Mouse (Mus musculus) mesoderm, embryonic 11.5 days (tissue): ENCODE results near the gene Sec22a.
A peak's percentile ranks its signal among the peaks of the same experiment; 100 is the strongest.

ENCODE experiments used
- DNase-seq: peaks from one replicate; pipeline ENCODE4 v3.0.0-alpha.2; 2012; ENCODE audit warnings: low read depth, low spot score

The Sec22a gene

GRCm38 (mm10) chr16:35363150-35364062, at the start of gene Sec22a:
TSS of gene Sec22a (minus strand) at chr16:35363918.
- DNase-seq, result peak; percentile 95

DNA sequence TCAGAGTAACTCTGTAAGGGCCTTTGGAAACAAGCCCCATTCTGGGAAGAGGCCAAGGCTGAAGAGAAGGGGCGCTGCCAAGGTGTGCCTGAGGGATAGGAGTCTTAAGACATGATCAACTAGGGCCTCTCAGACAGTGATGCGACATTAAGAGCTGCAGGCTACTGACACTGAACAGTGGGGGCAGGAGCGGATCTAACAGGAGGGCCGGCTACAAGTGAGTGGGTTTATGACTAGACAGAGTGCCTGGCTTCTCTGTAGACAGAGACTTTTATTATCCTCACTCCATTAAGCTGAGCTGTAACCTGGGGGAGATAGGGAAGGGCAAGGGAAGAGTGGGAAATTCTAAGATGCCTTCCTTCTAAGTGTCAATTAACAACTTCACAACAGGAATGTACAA, 43.0 kb upstream of the Sec22a start:
- DNase-seq, result no peak

GRCm38 (mm10) chr16:35406166-35406565, 42.4 kb upstream of the Sec22a start:
- no peak for DNase-seq

DNA sequence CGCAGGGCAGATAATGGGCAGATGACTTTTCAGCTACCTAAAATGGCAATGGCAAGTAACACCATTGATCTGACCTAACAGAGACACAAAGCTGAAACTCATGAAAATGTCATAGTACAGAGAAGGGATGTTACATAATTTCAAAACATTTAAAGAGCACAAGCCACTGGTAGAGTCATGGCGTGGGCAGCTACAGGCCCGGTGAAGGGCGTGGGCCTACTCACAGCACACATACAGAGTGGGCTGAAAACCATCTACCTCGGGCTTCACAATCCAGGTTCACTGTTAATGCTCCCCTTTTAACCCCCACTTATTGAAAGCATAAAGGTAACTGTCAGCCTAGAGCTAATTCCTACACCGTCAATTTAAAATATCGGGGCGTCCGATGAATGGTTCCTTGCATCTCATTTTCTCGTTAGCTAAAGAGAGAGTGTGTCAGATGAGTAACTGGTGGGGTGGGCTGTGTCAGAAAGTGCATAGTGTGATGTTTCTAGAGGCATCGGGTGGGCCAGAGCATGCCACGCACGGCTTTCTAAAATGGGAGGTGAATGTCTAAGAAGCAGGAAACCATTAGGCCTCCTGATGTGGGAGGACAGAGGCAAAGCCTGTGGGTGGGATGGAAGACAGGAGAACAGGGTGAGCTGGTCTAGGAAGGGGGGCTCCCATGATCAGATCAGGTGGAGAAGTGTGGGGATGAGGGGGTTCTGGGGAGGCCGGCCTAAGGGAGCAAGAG, 41.8 kb upstream of the Sec22a start:
- no peak for DNase-seq

DNA sequence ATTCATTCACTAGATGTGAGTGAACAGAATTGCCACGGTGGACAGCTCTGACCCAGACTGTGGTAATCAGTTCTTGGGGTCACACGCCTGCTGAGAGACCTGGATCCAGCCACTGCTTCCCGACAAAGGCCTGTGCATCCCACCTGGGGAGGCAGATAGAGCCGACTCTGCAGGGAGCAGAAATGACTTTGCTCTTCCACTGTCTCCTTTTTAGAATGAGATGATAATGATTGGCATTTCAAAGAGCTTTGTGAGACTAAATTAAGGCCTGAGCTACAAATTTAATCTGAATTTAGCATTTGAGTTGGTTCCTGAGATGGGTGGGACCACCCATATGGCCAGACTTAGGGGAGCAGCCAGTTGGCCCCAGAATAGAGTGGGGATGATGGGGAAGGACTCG, 41.1 kb upstream of the Sec22a start:
- DNase-seq, result no peak

- DNase-seq, result no peak
Measured at GRCm38 (mm10) chr16:35403891-35404290, 40.2 kb upstream of the Sec22a start.

DNA sequence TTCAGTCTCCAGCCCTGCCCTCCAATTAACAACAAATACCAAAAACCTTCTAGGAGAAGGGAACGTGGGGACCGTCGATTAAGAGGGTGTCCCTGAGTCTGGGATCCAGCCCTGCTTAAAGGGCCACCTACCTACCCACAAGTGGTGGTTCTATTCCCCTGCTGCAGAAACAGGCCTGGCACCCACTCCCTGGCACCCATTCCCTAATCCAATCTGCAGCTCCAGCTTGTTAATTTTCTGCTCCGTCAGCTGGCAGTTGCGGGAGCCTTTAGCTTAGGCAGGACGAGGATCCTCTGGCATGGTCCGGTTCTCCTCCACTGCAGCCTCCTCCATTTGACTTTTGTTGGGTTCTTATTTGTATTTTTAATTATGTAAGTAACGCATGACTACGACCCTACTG, 39.6 kb upstream of the Sec22a start:
- DNase-seq, result no peak

- no peak for DNase-seq
Measured at GRCm38 (mm10) chr16:35392813-35393212, 29.1 kb upstream of the Sec22a start.

DNA sequence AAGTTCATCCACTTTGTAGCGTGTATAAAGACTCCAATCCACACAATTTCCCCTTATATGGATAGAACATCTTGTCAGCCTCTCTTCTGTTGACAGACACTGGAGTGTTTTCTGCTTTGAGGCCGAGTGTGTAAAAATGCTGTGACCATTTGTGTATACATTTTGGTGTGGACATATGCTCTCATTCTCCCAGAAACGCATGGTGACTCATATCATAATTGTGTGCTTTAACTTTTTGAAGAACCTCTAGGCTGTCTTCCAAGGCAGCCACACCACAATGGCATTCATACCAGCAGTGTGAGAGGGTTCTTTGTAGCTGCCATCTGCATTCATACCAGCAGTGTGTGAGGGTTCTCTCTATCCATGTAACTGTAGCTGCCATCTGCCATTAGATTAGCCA, 21.9 kb upstream of the Sec22a start:
- no peak for DNase-seq

DNA sequence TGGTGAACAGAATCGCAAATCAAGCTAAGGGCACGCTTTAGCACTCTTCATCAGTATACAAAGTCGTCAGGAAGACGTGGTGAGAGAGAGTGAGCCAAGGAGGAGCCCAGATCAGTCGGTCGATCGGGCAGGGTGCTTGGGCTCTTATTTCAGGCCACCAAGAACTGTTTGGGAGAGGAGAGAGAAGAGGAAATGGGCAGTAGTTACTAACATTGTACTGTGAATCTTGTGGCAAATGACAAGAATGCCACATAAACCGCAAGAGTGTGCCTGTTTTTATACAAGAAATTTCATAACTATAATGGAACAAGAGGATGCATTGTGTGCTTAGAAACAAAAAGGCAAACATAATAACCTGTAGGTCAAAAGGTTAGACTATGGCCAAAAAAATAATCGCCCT, 16.3 kb upstream of the Sec22a start:
- no peak for DNase-seq

DNA sequence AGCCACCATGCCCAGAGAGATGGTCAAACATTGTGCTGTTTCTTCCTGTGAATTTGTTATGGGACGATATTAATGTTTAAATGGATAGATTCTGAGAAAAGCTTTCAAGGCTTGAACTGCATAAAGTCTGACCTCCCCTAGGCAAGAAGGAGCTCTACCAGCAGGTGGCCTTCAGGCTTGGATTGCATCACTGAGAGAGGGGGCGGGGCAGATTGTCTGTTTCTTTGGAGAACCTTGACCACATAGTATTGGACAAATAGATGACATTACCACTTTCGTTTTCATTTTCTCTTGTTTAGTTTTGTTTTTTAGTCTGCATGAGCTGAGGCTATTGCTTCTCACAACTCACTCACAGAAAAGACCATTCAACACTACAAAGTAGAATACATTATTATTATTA, 15.6 kb upstream of the Sec22a start:
- no peak for DNase-seq

DNA sequence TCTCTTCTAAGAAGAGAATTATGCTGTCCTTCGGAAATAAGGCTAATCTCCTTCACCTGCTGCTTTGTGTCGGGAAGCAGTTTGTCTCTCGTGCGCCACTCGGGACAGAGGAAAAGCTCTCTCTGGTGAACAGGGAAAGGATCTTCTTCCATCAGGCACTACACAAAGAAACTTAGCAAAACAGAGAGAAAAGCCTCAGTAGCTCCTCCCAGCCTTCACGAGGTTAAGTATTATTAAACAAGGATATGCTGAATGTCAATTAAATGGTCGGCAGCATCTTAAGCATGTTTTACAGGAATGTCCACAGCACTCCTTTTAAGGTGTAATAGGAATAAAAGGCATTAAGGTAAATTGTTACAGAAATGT, 328 bp upstream of the Sec22a start:
- no peak for DNase-seq

GRCm38 (mm10) chr16:35362221-35362620, 1.5 kb downstream of the Sec22a start:
- DNase-seq, result no peak

DNA sequence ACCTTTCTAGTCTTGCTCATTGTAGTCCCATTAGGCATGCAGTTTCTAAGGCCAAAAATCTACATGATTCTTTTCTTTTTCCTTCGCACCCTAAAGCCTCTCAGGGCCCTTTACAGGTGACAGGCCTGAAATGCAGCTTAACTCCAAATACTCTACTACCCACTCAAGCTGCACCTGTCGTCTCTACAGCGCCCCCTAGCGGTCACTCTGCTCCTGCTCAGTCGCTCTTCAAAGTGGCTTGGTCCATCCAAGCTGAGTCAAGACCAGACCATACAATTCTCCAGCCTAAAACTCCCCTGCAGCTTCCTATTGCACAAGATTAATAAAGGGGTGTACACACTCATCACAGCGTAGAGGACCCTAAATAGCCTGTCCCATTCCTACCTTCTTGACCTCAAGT, 3.1 kb downstream of the Sec22a start:
- peak; percentile 74 for DNase-seq

DNA sequence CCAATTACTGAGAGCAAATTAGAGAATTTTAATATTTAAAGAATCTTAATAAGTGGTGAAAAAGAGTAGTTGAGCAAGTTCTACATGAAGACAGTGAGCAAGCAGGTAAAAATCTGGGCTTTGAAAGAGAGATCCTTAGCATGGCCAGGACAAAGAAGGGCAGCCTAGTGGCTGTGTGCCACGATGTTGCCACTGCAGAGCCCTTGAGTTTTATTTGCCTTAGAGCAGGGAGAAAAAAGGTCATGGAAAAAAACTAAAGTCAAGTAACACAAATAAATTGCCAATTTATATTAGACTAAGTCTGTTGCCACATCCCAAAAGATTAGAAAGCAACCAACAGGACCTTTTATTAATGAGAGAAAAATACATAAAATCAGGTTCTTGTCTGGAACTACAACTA, 6.3 kb downstream of the Sec22a start:
- no peak for DNase-seq

DNA sequence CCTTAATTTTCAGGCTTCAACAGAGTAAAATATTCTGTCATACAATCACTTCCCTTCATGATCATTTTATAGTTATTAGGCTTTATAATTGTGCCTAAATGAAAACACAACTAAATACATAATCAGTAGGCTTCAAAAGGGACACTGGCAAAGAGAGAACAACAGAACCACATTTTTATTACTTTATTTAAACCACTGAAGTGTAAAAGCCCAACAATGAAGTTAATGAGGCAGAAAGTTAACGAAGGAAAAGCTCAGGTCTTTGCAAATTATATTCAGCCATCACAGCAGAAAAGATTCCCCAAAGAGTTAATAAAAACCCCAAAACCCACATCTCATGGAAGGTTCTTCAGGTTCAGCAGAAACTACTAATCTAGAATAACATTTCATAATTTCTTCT, 33.3 kb downstream of the Sec22a start:
- DNase-seq, result no peak

- no peak for DNase-seq
Measured at GRCm38 (mm10) chr16:35319773-35320172, 43.9 kb downstream of the Sec22a start.

DNA sequence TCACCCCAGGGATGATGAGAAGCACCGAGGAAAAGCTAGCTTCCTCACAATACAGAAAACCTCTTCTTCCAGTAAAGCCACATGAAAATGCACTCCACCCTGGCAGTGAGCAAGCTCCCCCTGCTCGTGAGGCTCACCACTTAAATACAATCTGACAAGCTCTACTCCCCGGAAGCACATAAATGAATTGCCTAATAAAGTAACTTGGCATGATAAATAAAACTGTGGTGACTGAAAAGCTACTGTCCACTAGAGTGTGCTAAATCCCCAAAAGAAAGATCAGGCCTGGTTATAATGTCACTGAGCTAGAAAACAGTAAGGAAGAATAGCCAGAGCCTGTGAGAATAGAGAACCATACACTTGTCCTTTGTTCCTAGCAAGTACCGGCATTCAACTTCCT, 44.4 kb downstream of the Sec22a start:
- DNase-seq, result peak; percentile 29

- DNase-seq, result no peak
Measured at GRCm38 (mm10) chr16:35318397-35318796, 45.3 kb downstream of the Sec22a start.

- DNase-seq, result no peak
Measured at GRCm38 (mm10) chr16:35317460-35317859, 46.3 kb downstream of the Sec22a start.

GRCm38 (mm10) chr16:35316856-35317264, 46.9 kb downstream of the Sec22a start:
- DNase-seq, result no peak

DNA sequence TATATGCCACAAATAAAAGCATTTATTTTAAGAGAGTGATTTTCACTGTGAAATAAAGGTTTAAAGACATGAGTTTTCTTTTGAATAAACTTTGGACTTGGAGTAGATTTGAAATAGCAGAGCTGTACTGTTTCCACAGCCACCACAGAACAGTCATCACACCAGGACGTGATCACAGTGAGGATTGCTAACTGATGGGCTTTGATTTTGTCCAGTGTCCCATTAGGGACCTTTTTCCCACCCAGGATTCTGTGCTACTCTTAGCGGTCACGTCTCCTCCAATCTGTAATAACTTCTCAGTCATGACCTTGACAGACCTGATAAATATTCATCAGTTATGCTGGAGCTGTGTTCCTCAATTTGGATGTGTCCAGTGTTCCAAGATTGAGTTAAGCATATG, 48.2 kb downstream of the Sec22a start:
- no peak for DNase-seq

DNA sequence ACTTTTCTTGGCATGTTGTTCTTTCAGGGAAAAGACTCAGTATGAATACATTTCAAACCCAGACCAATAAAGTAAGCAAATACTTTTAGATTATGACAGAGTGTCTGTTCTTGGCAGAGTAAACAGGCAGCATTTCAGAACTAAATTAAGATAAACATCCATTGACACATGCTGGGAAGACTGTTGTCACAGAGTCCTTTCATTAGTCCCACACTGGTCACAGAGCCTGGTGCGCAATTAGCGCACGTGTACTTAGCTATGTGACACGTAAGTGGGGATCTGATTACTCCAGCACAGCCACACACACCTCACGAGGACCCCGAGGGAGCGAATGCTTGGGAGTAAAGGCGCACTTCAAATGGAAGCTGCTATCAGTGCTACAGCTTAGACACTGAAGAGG, 52.1 kb downstream of the Sec22a start:
- no peak for DNase-seq
